In genomic region chr3:35340935-35341800, GRCm38 (mm10) we compare ENCODE assay signal across 8 mouse cellular contexts.
A peak's percentile ranks its signal among the peaks of the same experiment; 100 is the strongest.
DNase-seq lines count a peak whose midpoint lies in the region; ATAC-seq and TF ChIP-seq lines count a peak whose summit lies in the region.

No protein-coding gene starts in this region.

- 0 out of 2 replicates have a peak, but pooled peaks cover 7% of the 10 kb centered on the region for H3K4me1 ChIP-seq in lung, embryonic 14.5 days (ENCODE audit: insufficient read depth)
- no peaks in the 10 kb centered on the region for H3K4me1 ChIP-seq in lung, adult 2 months (ENCODE audit: control insufficient read depth, insufficient read depth, low read length)

- H3K27ac ChIP-seq in lung, embryonic 14.5 days (ENCODE audit: low read depth) = no peak overlapping the region

- peak overlapping the region; percentile 35 for H3K9ac ChIP-seq in lung, embryonic 14.5 days

- TF ChIP-seq POLR2A in lung, adult 2 months (IDR thresholded peaks at IDR 0.05; ENCODE audit: borderline replicate concordance, extremely low read depth, low read depth, low read length) = no peak

- WGBS in lung, embryonic 14.5 days = 4% methylated on average over 22 of the region's 22 CpGs
- WGBS in lung, adult 2 months = 8% methylated on average over 22 of the region's 22 CpGs

- H3K27me3 ChIP-seq in lung, embryonic 14.5 days (ENCODE audit: insufficient read depth, low read length) = no peaks in the 10 kb centered on the region

- intact Hi-C loops in heart, postnatal 10 days (cut with DNase I) = no loop called here
- intact Hi-C loops in left cerebral cortex, postnatal 14 days (cut with DNase I) = loop anchor here (5.0 to 10.0 kb wide), 3 partner anchors 66 to 694 kb away; no protein-coding TSS in a partner anchor

- ATAC-seq in lung, embryonic 14.5 days (ENCODE audit: insufficient read depth) = peak; percentile 90

- no peak for TF ChIP-seq CTCF in lung, embryonic 14.5 days (IDR thresholded peaks at IDR 0.05; ENCODE audit: low read depth)
- no peak for TF ChIP-seq CTCF in lung, adult 2 months (IDR thresholded peaks at IDR 0.05; ENCODE audit: insufficient read depth, low read length)

- H3K9me3 ChIP-seq in lung, embryonic 14.5 days (ENCODE audit: low read depth, low read length) = no peaks in the 10 kb centered on the region

- DNase-seq in lung, embryonic 14.5 days = peak; percentile 75
- DNase-seq in lung, adult 2 months = no peak
- peak; percentile 90 for DNase-seq in embryo, embryonic 10.5 days (ENCODE audit: low spot score)
- DNase-seq in heart, postnatal 10 days = peak; percentile 12 to 29
- DNase-seq in left cerebral cortex, postnatal 14 days (ENCODE audit: low spot score in 2 of 2) = peak; percentile 64 to 79
- DNase-seq in neural tube, embryonic 10.5 days (ENCODE audit: extremely low spot score, low spot score) = peak; percentile 82
- DNase-seq in thymus, postnatal 10 days (ENCODE audit: low spot score in 2 of 2) = no peak
- no peak for DNase-seq in spleen, adult 18-20 months

- no peaks in the 10 kb centered on the region for H3K36me3 ChIP-seq in lung, embryonic 14.5 days (ENCODE audit: insufficient read depth)

- peak overlapping the region; percentile 42 for H3K4me3 ChIP-seq in lung, embryonic 14.5 days (ENCODE audit: low read depth, low read length)
- H3K4me3 ChIP-seq in lung, adult 2 months (replicated peaks; ENCODE audit: extremely low read depth, low read depth, low read length) = no peak overlapping the region

- peak overlapping the region; percentile 75 for H3K4me2 ChIP-seq in lung, embryonic 14.5 days

Comparison
In these comparisons a context has a peak if more than half of its experiments do, and no peak if none do; other contexts are left out.
1. DNase-seq: peak in lung, embryonic 14.5 days (single experiment), embryo, embryonic 10.5 days (single experiment), heart, postnatal 10 days (2 of 2), left cerebral cortex, postnatal 14 days (2 of 2) and neural tube, embryonic 10.5 days (single experiment); none in lung, adult 2 months (single experiment), thymus, postnatal 10 days (0 of 2) and spleen, adult 18-20 months (0 of 2).